7 mouse cellular contexts compared by ENCODE assay signal in genomic region chr11:38747549-38747948, GRCm38 (mm10).
DNase-seq lines count a peak whose midpoint lies in the region; ATAC-seq and TF ChIP-seq lines count a peak whose summit lies in the region.

No protein-coding gene starts in this region.

- intact Hi-C loops in left cerebral cortex, postnatal 10 days (cut with DNase I) = no loop called here

- in situ Hi-C loops in Patski (cut with MboI; ENCODE audit: low pct_unique_long_range_greater_than_20kb) = no loop called here

- H3K4me3 ChIP-seq in cortical plate, adult 2 months (ENCODE audit: insufficient read depth, low read length) = no peak overlapping the region
- H3K4me3 ChIP-seq in layer of hippocampus, adult 2 months = no peak overlapping the region

- peak; percentile 31 to 39 for DNase-seq in left cerebral cortex, adult 18-20 months (ENCODE audit: low spot score in 2 of 2)
- DNase-seq in left cerebral cortex, postnatal 10 days (ENCODE audit: extremely low spot score in 1 of 2, low spot score in 2 of 2) = no peak
- DNase-seq in Patski (ENCODE audit: low read depth, low spot score) = no peak
- DNase-seq in layer of hippocampus, adult 2 months (ENCODE audit: low spot score in 2 of 2) = peak in 1 of 2 experiments; percentile 41
- no peak for DNase-seq in spleen, adult 12 weeks (ENCODE audit: low spot score)
- no peak for DNase-seq in heart, adult 11 months

- no peak for ATAC-seq in Patski

- H3K4me1 ChIP-seq in cortical plate, adult 2 months (ENCODE audit: control insufficient read depth, insufficient read depth, low read length) = no peaks in the 10 kb centered on the region

- TF ChIP-seq POLR2A in cortical plate, adult 2 months (IDR thresholded peaks at IDR 0.05; ENCODE audit: extremely low read depth, insufficient read depth, low read length) = no peak

- H3K27me3 ChIP-seq in Patski = no peaks in the 10 kb centered on the region

- peak; percentile 57 for TF ChIP-seq CTCF in Patski (IDR thresholded peaks at IDR 0.05)
- TF ChIP-seq CTCF in cortical plate, adult 2 months (IDR thresholded peaks at IDR 0.05; ENCODE audit: extremely low read depth, insufficient read depth, low read length) = peak; percentile 57
- TF ChIP-seq CTCF in layer of hippocampus, adult 2 months (conservative IDR thresholded peaks at IDR 0.05) = peak; percentile 80

- POLR2A ChIA-PET in Patski (lab: Charles Lee) = no interaction called here

- CTCF ChIA-PET in Patski (lab: Charles Lee) = interaction anchor here (1.3 kb wide), 1 partner anchor 29 kb away, joined by 4 read pairs; no protein-coding TSS in a partner anchor

- H3K27ac ChIP-seq in cortical plate, adult 2 months (ENCODE audit: insufficient read depth, low read length) = no peak overlapping the region
- H3K27ac ChIP-seq in layer of hippocampus, adult 2 months = no peak overlapping the region

Comparison
In these comparisons a context has a peak if more than half of its experiments do, and no peak if none do; other contexts are left out.
1. DNase-seq: peak in left cerebral cortex, adult 18-20 months (2 of 2); none in left cerebral cortex, postnatal 10 days (0 of 2), Patski (single experiment), spleen, adult 12 weeks (single experiment) and heart, adult 11 months (single experiment).
2. Peak in every context shown above with its lines, with median percentiles within 50 percentile points of each other: CTCF ChIP-seq.